Mouse (Mus musculus): Measurements from ENCODE around the gene Cd207.
"Not testable (repeated sequence)": the region's sequence is repeated elsewhere in the genome, so short reads cannot be mapped to it uniquely, and the experiment has no call there.

Cd207 gene

DNA sequence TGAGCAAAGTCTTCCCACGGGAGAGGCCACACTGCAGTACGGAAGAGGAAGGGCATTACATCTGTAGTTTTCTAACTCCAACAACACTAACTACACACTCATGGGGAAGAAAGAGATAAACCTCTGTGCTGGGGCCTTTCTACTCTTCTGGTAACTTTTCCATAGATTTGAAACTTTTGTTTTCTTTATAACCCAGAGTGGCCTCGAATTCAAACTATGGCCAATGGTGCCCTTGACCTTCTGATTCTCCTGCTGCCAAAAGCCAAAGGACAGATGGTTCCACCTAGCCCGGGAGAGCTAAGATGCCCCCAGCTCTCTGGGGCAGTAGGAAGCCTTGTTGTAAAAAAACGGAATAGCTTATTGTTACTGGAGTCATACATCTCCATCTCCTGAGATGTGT lies 22.3 kb upstream of the Cd207 start:
- in situ Hi-C loops (cut with MboI, MseI): no loop called here

DNA sequence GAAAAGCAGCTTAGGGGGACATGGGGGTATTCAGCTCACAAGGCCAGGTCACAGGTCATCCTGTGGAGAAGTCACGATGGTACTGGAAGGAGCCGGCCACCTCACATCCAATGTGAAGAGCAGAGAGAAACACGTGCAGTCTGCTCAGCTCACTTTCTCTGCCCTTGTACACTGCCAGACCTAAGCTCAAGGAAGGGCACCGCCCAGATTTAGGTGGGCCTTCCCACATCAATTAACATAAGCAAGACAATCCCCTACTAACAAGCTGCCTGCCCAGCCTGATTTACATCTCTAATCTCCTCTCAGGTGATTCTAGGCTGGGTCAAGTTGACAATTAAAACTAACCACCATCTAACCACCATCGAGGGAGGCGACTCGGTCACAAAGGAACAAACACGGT lies 20.3 kb upstream of the Cd207 start:
- in situ Hi-C loops (cut with MboI, MseI): no loop called here

DNA sequence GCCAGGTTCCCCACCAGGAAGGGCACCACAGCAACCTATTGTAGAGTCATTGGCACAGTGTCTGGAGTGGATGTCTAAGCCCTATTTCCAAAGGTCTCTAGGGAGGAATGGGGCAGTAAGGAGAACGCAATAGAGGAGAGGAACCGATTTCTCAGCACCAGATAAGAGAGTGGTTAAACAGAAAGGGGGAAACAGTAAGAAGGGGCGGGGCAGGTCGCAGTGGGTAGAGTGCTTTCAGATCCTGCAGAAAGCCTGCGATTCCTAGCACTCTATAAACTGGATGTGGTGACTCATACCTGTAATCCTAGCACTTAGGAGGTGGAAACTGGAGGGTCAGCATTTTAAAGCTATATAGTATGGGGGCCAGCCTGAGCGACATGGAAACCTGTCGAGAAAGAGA lies 19.0 kb upstream of the Cd207 start:
- in situ Hi-C loops (cut with MboI, MseI): no loop called here

DNA sequence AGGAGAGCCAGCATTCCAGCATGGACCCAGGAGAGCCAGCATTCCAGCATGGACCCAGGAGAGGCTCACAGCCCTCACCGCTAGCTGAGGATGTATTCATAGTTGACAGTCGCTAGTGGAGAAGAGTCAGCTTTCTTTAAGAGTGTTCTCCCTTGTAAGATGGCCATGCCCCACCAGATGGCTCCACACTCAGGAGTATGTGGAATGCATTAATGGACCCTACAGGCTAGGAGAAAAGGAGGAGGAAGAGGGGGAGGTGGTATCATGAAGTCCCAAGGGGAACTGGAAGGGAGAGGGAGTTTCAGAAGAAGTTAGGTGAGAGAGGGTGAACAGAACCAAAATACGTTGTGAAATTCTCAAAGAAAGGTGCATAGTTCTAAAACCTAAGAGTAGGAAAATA lies 18.1 kb upstream of the Cd207 start:
- in situ Hi-C loops (cut with MboI, MseI): no loop called here

DNA sequence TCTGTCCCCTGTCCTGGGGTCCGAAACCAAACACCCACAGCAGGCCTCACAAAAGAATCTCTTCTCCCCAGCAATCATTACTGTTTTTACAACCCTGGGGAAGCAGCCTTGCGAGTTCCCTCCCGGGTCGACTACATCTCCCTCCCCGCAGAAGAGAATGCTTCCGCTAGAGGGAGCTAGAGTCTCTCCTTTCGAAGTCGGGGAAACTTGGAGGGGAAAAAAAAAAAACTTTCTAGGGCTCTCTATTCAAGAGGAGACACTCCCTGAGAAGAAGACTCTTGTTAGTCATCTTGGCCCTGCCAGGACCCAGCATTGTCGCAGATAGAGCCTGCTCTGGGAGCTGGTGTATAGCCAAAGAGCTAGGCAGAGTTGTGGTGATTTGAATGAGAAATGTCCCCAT lies 16.2 kb upstream of the Cd207 start:
- in situ Hi-C loops (cut with MboI, MseI): loop anchor here in 1 of 2 experiments (5.0 kb wide), 1 partner anchor 53 kb away; no protein-coding TSS in a partner anchor

DNA sequence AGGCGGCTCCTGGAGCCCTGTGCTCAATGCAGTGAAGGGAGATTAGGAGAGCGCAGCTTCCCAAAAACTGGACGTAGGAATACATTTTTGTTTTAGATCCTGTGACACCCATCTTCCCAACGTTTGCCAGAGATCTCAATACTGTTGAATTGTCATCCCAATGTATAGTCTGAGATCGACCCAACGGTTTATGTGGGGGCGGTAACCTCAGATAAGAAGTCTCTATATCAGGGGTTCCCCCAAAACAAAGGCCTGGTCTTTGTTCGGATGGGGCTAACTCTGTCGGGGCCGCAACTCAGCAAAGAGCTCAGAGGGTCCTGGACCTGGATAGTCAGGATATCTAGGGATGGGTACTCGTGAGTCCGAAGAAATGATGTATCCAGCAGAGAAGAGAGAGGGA lies 15.3 kb upstream of the Cd207 start:
- in situ Hi-C loops (cut with MboI, MseI): loop anchor here in 1 of 2 experiments (5.0 kb wide), 1 partner anchor 54 kb away; no protein-coding TSS in a partner anchor

DNA sequence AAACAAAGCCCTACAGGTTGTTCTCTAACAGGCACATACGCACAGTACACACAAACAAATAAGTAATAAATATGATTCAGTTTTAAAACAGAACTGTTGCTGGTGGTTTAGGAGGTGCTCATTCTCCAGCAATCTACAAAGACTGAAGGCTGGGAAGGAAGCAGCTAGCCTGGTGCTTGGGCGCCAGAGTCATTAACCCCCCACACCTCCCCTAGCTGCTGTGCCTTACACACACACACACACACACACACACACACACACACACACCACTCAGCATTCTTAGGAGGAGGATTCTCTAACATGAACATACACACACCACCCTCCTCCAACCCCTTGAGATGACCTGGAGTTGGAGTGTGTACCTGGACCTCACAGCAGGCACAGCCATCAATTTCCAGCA lies 13.3 kb upstream of the Cd207 start:
- in situ Hi-C loops (cut with MboI, MseI): loop anchor here in 1 of 2 experiments (5.0 kb wide), 1 partner anchor 56 kb away; no protein-coding TSS in a partner anchor

DNA sequence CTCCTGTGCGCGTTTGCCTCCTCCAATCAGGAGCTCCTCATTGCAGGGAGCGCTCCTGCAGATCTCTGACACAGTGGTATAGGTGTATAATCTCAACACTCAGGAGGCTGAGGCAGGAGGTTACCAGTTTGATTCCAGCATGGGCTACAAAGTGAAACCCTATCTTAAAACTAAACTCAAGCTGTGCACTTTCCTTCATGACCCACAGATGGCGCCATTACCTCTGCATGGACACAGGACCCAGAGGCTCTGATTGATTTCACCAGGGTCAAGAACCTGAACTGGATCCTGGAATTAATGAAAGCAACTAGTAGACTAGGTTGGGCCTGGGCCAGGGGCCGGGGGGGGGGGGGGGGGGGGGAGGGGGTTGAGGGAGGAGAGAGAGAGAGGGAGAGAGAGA lies 12.6 kb upstream of the Cd207 start:
- in situ Hi-C loops (cut with MboI, MseI): loop anchor here in 1 of 2 experiments (5.0 kb wide), 1 partner anchor 57 kb away; no protein-coding TSS in a partner anchor

DNA sequence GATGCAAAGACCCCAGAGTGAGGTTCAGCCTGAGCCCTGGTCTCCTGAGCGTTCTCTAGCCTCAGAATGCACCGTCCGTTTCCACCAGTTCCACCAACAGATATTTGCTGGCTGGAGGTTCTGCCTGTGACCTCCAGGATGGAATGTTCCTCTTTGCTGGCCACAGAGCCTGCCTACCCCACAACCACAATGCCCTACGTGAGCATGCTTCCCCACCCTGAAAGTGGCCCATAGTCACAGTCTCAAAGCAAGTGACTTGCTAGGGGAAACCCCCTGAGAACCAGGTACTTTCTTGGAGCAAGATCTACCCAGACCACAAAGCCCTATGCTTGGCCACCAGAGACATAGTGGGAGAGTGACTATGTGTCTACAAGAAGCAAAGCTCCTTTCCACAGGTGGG lies 11.7 kb upstream of the Cd207 start:
- in situ Hi-C loops (cut with MboI, MseI): loop anchor here in 1 of 2 experiments (5.0 kb wide), 1 partner anchor 53 kb away; the partner anchor contains the start of gene Atp6v1b1

DNA sequence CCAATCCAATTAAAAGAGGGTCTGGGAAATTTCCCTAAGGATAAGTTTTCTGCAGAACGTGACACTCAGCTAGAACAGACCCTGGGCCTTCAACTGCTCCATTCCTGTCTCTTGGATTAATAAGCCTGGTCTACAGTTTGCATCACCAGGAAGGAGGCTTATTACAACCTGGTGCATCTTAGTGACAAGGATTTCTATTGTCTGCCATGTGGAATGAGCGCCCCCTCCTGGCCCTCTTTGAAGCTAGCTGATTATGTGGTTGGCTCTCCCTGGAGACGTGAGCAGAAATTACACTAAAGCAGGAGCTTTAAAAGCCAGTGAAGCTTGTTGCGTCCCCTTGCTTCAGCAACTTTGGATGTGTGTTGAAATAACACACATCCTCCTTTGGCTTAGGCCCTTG lies 4.3 kb downstream of the Cd207 start:
- in situ Hi-C loops (cut with MboI, MseI): loop anchor here (5.0 kb wide), 1 partner anchor 91 kb away; no protein-coding TSS in a partner anchor

DNA sequence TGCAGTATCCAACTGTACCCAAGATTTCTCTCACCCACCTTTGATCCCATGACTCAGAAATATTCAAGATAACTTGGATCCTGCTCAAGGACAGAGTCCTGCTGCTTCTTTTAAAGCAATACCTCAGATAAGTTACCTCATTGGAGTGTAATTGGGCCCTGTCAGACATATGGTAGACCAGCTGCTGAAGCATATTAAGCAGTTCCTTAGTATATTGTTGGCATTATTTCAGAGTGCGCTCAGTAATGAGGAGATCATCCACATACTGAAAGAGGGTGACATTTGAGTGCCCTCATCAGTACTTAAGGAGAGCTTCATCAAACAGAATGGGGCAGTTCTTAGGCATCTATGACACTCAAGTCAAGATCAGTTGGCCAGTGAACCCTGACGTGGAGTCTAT lies 12.6 kb downstream of the Cd207 start:
- in situ Hi-C loops (cut with MboI, MseI): no loop called here

DNA sequence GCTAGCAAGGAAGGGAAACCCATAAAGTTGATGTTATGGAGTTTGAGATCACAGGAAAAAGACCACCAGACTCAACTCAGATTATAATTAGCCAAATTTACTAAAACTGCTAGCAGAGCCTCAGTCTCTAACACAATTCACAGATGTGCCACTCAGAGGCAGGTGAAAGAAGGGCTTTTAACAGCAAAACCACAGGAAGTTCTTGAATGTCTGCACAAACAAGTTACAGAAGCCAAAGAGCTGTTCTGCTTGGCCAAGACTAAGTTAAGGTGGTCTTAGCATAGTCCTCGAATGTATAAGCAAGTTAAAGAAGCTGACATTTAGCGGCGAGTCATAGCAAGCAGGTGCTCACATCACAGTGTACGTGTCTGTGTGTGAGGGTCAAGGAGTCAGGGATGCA lies 16.8 kb downstream of the Cd207 start:
- in situ Hi-C loops (cut with MboI, MseI): no loop called here

DNA sequence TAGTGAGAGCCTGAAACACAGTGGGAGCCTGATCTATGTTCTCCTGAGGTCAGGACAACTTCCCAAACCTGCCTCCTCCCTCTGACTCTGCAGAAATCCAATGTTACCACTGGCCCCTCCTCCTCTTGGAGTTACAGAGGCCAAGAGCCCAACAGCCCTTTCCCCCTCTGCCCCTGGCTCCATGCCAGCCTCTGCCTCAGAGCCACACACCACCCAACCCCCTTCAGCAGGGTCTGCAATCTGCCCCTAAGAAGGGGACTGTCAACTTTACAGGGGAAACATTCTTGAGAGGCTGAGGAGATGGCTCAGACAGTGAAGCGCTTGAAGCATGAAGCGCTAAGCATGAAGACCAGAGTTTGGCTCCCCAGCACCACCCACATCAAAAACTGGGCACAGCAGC lies 21.6 kb downstream of the Cd207 start, which contains the start of gene Clec4f:
TSS of gene Clec4f (minus strand) at position 101 of the 400 bp plus-strand sequence.
- in situ Hi-C loops (cut with MboI, MseI): loop anchor here in 1 of 2 experiments (5.0 kb wide), 1 partner anchor 299 kb away; no protein-coding TSS in a partner anchor

DNA sequence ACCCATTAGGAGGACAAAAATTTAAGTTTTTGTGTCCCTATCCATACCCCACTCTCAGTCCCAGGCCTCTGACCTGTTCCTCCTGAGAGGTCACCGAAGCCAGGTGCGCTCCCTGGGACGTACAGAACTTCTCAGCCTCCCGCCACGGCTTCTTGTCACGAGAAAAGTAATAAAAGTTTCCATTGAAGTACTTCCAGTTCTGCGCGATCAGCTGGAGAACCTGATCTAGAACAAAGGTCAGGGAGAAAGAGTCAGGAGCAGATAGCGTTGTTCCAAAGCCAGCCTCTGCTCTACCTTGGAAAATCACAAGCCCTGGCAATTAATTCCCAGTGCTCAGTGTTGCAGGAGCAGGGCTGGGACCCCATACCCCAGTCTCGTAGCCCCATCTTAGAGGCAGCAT lies 30.9 kb downstream of the Cd207 start:
- in situ Hi-C loops (cut with MboI, MseI): no loop called here

DNA sequence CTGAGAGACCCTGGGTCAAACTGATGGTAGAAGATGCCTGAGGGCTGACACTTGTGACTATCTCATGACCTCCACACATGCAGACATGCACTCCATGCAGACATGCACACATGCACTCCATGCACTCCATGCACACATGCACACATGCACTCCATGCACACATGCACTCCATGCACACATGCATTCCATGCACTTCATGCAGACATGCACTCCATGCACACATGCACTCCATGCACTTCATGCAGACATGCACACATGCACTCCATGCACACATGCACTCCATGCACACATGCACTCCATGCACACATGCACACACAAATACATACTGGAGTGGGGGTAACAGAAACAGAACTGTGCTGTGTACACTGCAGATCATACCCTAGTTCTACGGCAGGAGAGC lies 42.3 kb downstream of the Cd207 start:
- in situ Hi-C loops (cut with MboI, MseI): no loop called here

DNA sequence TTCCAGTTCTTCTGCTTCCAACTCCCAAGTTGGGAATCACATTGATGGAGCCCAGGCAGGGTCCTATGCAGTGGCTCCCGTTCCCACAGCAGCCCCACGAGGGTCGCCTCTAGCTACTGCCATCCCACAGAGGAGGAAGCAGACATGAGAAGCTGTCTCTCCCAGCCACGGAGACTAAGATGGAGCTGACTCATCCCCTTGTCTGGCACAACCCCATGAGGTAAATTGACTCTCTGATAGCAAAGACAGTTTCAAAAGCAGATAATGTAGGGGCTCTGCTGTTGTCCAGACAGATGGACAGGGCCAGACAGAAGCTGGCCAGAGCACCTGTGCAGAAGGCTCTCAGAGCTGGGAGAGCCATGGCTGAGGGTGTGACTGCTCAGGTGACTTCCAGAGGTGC lies 43.0 kb downstream of the Cd207 start:
- in situ Hi-C loops (cut with MboI, MseI): not testable (repeated sequence)

DNA sequence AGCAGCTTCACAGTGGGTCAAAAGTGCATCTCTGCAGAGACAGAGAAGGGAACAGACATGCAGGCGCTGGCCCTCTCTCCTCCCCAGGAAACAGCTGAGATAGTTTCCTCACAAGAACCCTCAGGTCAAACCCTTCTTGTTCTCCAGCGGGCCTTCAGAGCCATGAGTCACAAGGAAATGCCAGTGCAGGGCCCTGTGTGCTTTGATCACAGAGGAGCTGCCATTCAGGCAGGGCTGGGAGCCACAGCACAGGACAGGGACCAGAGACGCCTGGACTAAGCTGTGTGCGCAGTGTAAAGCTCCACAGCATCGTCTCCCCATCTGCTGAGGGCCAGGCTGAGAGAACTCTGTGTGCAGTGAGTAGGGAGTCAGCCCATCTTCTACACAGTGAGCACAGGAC lies 43.6 kb downstream of the Cd207 start:
- in situ Hi-C loops (cut with MboI, MseI): not testable (repeated sequence)

DNA sequence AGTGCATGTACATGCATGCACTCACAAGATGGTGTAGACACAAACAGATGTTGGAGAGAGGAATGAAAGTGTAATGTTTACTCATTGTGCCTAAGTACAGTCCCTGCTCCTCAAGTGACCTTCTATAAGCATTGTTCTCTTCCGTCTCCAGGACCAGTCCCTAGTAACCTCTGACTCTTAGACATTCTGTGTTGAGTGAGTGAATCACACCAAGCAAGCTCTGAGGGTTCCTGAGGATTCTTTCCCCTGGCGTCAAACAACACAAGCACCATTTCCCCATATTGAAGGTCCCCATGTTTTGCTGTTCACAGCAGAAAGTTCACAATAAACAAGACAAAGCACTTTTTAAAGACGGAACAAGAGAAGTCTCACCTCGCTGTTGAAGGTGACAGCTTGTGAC lies 45.8 kb downstream of the Cd207 start:
- in situ Hi-C loops (cut with MboI, MseI): no loop called here

DNA sequence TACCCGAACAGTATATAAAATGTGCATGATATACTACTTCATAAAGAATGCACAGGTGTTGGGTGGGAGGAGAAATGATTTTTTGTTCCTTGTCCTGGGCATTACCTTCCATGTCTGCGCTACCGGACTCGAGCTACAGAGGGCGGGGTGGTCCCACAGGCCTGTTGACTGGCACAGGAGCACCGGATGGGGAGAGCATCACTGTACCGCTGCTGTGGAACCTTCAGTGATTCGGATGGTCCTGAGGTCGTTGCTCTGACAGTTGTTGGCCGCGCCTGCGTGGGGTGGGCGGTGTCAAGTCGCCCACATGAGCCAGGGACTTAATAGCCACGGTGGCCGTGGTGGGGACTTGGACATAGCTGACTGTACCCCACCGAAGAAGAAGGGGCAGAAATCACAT lies 50.9 kb downstream of the Cd207 start:
- in situ Hi-C loops (cut with MboI, MseI): no loop called here

Data from T-helper 17 cell (primary cell).